Mouse (Mus musculus) liver, embryonic 16.5 days (tissue): ENCODE measurements around the gene Slc12a4. TPM values are rescaled to one million over a fixed set of nuclear protein-coding genes. Genes with fewer than 3 reads are reported as not detected.

Experiments
- ATAC-seq: fragments of 200-750 bp; cut with Nextera tagmentation; 2 replicates; pipeline ENCODE4 v1.8.0; 2017; ENCODE audit warnings: low read depth, mild to moderate bottlenecking, moderate number of reproducible peaks, moderate library complexity
- H3K27ac ChIP-seq: fragments of 300-500 bp; sonication (generic); 2 replicates; pipeline ENCODE4 v1.5.1; 2014; ENCODE audit warnings: mild to moderate bottlenecking, low read length
- H3K27me3 ChIP-seq: fragments of 300-500 bp; sonication (generic); 2 replicates; pipeline ENCODE4 v1.6.1; 2014; ENCODE audit warnings: low read depth, low read length, mixed read lengths; ENCODE audit not compliant: control insufficient read depth, insufficient read depth
- H3K36me3 ChIP-seq: fragments of 300-500 bp; sonication (generic); 2 replicates; pipeline ENCODE4 v1.6.1; 2014; ENCODE audit warnings: mild to moderate bottlenecking; ENCODE audit not compliant: control insufficient read depth, insufficient read depth
- H3K4me1 ChIP-seq: fragments of 300-500 bp; sonication (generic); 2 replicates; pipeline ENCODE4 v1.6.1; 2014; ENCODE audit warnings: low read depth, low read length, mixed read lengths; ENCODE audit not compliant: control insufficient read depth
- H3K4me2 ChIP-seq: fragments of 300-500 bp; sonication (generic); 2 replicates; pipeline ENCODE4 v1.6.1; 2014; ENCODE audit warnings: low read depth, low read length, mixed read lengths
- H3K4me3 ChIP-seq: fragments of 300-500 bp; sonication (generic); 2 replicates; pipeline ENCODE4 v1.5.1; 2014; ENCODE audit warnings: low read depth, mild to moderate bottlenecking, low read length
- H3K9ac ChIP-seq: fragments of 300-500 bp; sonication (generic); 2 replicates; pipeline ENCODE4 v1.6.1; 2014; ENCODE audit warnings: low read depth, low read length
- H3K9me3 ChIP-seq: fragments of 300-500 bp; sonication (generic); replicated peaks from 2 replicates; pipeline ENCODE4 v1.6.1; 2016; ENCODE audit warnings: low read length; ENCODE audit not compliant: control insufficient read depth
- WGBS: fragments of 180-500 bp; shearing (Covaris S2); extraction: QIAGEN DNeasy Blood & Tissue Kit; methylation state at CpG from one replicate; pipeline ENCODE4 v1.1.7; 2014; ENCODE audit not compliant: insufficient replicate concordance; 5-methylcytosine and 5-hydroxymethylcytosine counted together
- polyA plus RNA-seq: library from polyadenylated mRNA; unstranded; fragments of >200 nt; fragmentation: Nextera tagmentation; extraction: Ambion mirVana; gene quantifications from 2 replicates; pipeline ENCODE4 v1.2.1, GENCODE M21; 2015

Slc12a4 gene
- polyA plus RNA-seq, 1 experiment from 2014 or later: 11.1 TPM

DNA sequence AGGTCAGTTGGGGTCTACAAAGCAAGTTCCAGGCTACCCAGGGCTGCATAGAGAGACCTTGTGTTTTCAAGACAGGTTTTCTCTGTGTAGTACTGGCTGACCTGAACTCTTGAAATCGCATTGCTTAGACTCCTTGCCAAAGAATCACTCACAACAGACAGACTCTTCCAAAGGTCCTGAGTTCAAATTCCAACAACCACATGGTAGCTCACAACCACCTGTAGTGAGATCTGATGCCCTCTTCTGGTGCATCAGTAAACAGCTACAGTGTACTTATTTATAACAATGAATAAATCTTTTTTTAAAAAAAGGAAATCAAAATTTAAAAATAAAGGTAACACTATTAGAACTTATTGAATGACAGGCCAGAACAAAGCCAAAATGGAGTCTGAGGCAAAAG is 15.2 kb upstream of the Slc12a4 start:
- no peak for ATAC-seq
- WGBS: 73% methylated on average over 1 of the region's 1 CpGs
- Histone ChIP-seq H3K9ac (no peak overlapping the region), H3K27ac (no peak overlapping the region), H3K4me2 (no peak overlapping the region), H3K27me3 (no peaks in the 10 kb centered on the region), H3K9me3 (no peaks in the 10 kb centered on the region), H3K4me1 (no peaks in the 10 kb centered on the region), H3K36me3 (no peaks in the 10 kb centered on the region), H3K4me3 (no peak overlapping the region)

DNA sequence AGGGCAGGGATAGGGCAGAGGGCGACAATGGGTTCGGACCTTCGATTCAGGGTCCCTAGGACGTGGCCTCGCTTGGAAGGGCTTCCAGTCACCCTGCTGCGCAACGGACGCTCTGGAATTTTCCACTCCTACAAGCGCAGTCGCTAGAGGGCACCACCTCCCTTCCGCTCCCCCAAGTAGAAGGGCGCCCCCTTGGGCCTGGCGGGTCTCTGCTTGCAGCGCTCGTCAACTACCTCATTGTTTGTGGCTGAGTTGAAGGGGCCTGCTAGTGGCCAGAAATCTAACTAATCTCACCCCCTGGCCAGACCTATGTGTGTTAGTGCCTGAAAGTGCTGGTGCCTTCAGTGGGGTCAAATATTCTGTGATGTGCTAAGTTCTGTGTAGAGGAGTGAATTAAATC is 13.4 kb upstream of the Slc12a4 start, which contains the start of gene Dpep3:
Gene Dpep3 (minus strand): TSS at position 105 of the 400 bp plus-strand sequence.
- H3K9me3 ChIP-seq: no peaks in the 10 kb centered on the region
- no peak within 1 kb of the TSS for H3K27ac ChIP-seq
- H3K27me3 ChIP-seq: no peaks in the 10 kb centered on the region
- H3K4me2 ChIP-seq: no peak within 1 kb of the TSS
- H3K36me3 ChIP-seq: no peaks in the 10 kb centered on the region
- no peak within 1 kb of the TSS for H3K9ac ChIP-seq
- ATAC-seq: no peak
- 89% methylated on average over 15 of the region's 15 CpGs for WGBS
- H3K4me3 ChIP-seq: no peak within 1 kb of the TSS
- H3K4me1 ChIP-seq: no peaks in the 10 kb centered on the region

DNA sequence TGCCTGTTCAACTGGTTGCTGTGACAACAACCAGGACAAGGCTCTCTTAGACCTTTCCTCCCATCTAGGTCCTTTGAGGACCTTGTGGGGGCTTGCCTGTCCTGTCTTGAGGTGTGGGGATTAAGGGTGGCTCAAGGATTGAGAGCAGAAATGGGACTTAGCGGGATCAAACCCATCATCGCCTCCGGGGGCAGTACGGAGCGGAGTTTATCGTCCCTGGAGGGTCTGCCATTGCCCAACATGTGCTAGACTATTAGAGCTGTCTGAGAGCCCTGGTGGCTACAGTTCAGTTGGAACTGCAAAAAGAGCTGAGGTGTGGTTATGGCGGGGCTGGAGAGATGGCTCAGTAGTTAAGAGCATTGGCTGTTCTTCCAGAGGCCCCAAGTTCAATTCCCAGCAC is 9.5 kb upstream of the Slc12a4 start:
- H3K4me2 ChIP-seq: no peak overlapping the region
- no peaks in the 10 kb centered on the region for H3K27me3 ChIP-seq
- H3K36me3 ChIP-seq: no peaks in the 10 kb centered on the region
- WGBS: 68% methylated on average over 7 of the region's 7 CpGs
- H3K27ac ChIP-seq: no peak overlapping the region
- no peaks in the 10 kb centered on the region for H3K4me1 ChIP-seq
- H3K9me3 ChIP-seq: no peaks in the 10 kb centered on the region
- no peak overlapping the region for H3K9ac ChIP-seq
- no peak overlapping the region for H3K4me3 ChIP-seq
- no peak for ATAC-seq

DNA sequence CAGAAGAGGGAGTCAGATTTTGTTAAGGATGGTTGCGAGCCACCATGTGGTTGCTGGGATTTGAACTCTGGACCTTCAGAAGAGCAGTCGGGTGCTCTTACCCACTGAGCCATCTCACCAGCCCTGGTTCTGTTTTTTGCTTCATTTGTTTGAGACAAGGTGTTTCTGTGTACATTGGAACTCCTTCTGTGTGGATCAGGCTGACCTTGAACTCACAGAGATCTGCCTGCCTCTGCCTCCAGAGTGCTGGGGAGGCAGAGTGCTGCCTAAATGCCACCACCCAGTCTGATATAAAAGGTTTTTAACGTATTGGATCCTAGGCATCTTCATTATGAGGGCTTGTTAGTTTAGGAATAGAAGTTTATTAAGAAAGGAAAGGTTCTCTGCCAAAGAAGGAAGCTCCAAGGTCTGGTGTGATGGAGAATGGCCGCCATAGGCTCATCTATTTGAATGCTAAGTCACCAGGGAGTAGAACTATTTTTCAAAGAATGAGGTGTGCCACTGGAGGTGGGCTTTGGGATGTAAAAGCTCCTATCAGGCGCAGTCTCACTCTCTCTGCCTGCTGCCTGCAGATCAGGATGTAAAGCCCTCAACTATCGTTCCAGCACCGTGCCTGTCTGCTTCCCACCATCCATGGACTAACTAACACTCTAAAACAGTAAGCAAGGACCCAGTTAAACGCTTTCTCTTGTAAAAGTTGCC is 5.3 kb upstream of the Slc12a4 start:
- Histone ChIP-seq H3K4me1 (peaks cover 14% of the 10 kb centered on the region), H3K4me3 (no peak overlapping the region), H3K27me3 (no peaks in the 10 kb centered on the region), H3K4me2 (no peak overlapping the region), H3K9me3 (no peaks in the 10 kb centered on the region), H3K9ac (no peak overlapping the region), H3K27ac (no peak overlapping the region), H3K36me3 (no peaks in the 10 kb centered on the region)
- WGBS: 69% methylated on average over 8 of the region's 8 CpGs
- ATAC-seq: no peak

DNA sequence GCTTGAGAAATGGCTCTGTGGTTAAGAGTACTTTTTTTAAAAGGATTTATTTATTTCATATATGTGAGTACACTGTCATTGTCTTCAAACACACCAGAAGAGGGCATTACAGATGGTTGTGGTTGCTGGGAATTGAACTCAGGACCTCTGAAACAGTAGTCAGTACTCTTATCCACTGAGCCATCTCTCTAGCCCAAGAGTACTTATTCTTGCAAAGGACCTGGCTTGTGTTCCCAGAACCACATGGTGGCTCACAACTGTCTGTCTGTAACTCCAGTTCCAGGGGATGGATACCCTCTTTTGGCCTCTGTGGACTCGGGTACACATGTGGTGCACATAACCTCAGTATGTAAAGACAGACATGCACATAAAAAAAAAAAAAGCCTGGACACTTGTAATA is 3.5 kb upstream of the Slc12a4 start:
- H3K27me3 ChIP-seq: no peaks in the 10 kb centered on the region
- no peak overlapping the region for H3K4me3 ChIP-seq
- ATAC-seq: no peak
- no peak overlapping the region for H3K4me2 ChIP-seq
- H3K9me3 ChIP-seq: no peaks in the 10 kb centered on the region
- no peak overlapping the region for H3K27ac ChIP-seq
- H3K9ac ChIP-seq: no peak overlapping the region
- WGBS: 56% methylated on average over 1 of the region's 1 CpGs
- H3K36me3 ChIP-seq: no peaks in the 10 kb centered on the region
- peaks cover 30% of the 10 kb centered on the region for H3K4me1 ChIP-seq

- 7% methylated on average over 19 of the region's 19 CpGs for WGBS
- H3K4me3 ChIP-seq: peak overlapping the region; percentile 84
- peak overlapping the region; percentile 96 for H3K4me2 ChIP-seq
- peaks cover 45% of the 10 kb centered on the region for H3K4me1 ChIP-seq
- peak overlapping the region; percentile 89 for H3K27ac ChIP-seq
- H3K9ac ChIP-seq: peak overlapping the region; percentile 84
- ATAC-seq: peak; percentile 69
- no peaks in the 10 kb centered on the region for H3K36me3 ChIP-seq
- H3K27me3 ChIP-seq: no peaks in the 10 kb centered on the region
- H3K9me3 ChIP-seq: no peaks in the 10 kb centered on the region
Observed at GRCm38 (mm10) chr8:105966692-105967311, 905 bp upstream of the Slc12a4 start.

DNA sequence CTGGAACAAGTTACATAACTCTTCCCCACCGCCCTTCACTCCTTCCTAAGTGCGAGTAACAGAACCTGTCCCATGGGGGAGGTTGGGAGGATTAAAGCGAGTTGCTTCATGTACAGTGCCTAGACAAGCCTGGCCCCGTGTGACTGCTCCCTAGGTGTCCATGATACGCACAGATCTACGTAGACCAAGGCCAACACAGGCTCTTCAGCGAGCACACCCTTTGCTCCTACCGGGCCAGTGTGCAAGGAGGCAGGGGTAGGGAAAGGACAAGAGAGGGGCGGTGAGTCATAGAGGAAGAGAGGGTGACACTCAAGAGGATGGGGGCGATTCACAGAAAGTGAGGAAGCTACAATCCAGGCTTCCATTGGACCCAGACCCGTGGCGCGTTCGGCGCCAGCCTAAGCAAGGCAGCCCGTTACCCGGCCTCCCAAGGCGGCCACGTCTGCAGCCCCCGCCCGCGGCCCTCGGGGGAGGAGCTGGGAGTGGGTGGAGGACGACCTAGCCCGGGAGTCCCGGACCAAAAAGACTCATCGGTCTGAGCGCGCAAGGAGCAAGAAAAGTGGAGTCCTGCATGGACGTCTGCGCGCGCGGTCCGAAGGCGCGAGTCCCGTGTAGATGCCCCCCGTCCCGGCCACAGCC is 512 bp downstream of the Slc12a4 start:
- H3K4me1 ChIP-seq: peaks cover 56% of the 10 kb centered on the region
- H3K9me3 ChIP-seq: no peaks in the 10 kb centered on the region
- ATAC-seq: peak; percentile 49
- H3K4me2 ChIP-seq: peak overlapping the region; percentile 96
- 1% methylated on average over 40 of the region's 40 CpGs for WGBS
- H3K27me3 ChIP-seq: no peaks in the 10 kb centered on the region
- peak overlapping the region; percentile 89 for H3K27ac ChIP-seq
- H3K36me3 ChIP-seq: no peaks in the 10 kb centered on the region
- H3K9ac ChIP-seq: peak overlapping the region; percentile 84
- H3K4me3 ChIP-seq: peak overlapping the region; percentile 84

DNA sequence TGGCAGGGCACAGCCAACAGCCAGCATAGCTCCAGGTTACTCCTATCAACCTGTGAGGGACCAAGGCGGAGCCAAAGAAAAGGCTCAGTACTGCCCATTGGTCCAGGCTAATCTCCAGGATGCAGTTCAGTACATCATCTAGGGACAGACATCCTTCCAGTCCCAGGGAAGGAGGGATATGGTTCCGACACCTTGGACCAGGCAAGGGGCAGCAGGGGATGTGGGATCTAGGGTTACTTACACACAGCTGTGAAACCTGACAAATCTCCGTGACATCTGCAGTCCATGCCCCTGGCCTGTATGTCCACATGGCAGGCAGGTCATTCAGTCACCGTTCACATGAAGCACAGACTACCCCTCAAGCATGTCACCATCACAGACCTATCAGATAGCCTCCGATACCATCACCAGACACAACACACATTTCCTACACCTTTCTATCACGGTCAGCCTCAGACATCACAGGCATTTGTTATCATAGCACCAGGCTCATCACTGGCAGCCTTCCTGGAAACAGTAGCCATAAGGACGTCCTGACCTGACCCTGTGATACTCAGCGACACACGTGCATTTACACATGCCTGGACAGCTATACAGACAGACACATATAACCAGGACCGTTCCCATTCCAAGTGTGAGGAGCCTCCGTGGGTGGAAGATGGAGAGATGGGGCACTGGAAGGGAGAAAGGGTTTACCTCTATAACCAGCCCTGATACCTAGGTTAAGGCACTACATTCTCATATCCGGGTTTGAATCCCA is 1.2 kb downstream of the Slc12a4 start:
- H3K27ac ChIP-seq: peak overlapping the region; percentile 89
- no peaks in the 10 kb centered on the region for H3K27me3 ChIP-seq
- peaks cover 56% of the 10 kb centered on the region for H3K4me1 ChIP-seq
- ATAC-seq: no peak
- peak overlapping the region; percentile 84 for H3K4me3 ChIP-seq
- no peaks in the 10 kb centered on the region for H3K9me3 ChIP-seq
- 52% methylated on average over 12 of the region's 12 CpGs for WGBS
- H3K9ac ChIP-seq: peak overlapping the region; percentile 84
- peak overlapping the region; percentile 96 for H3K4me2 ChIP-seq
- H3K36me3 ChIP-seq: no peaks in the 10 kb centered on the region
